Mouse (Mus musculus) ovary, postnatal 14 days (tissue): ENCODE data around the gene Ppp1r12c.

Experiments
- DNase-seq: peaks from one replicate; pipeline ENCODE4 v3.0.0; 2022; ENCODE audit warnings: low spot score

The Ppp1r12c gene

GRCm38 (mm10) chr7:4431548-4431947 is 69.9 kb downstream of the Ppp1r12c start:
- DNase-seq = peak; percentile 67
